Mouse (Mus musculus) heart, embryonic 14.5 days (tissue): ENCODE data around the gene Olfr945. TPM values are rescaled to one million over a fixed set of nuclear protein-coding genes. Genes with fewer than 3 reads are reported as not detected.

Experiments
- ATAC-seq: fragments of 200-750 bp; cut with Nextera tagmentation; 2 replicates; pipeline ENCODE4 v1.8.0; 2017; ENCODE audit warnings: low read depth, moderate TSS enrichment; ENCODE audit not compliant: insufficient number of reproducible peaks, insufficient read depth, low FRiP score
- H3K27ac ChIP-seq, 2 experiments: fragments of 200-500 bp in 1 of 2; fragments of 300-500 bp in 1 of 2; sonication (generic) in 1 of 2; replicated peaks in 1 of 2; 2 replicates each; pipeline ENCODE4 v1.5.1; 2012 to 2014; ENCODE audit warnings: low read depth in 2 of 2, low read length in 2 of 2, control low read depth in 1 of 2, mild to moderate bottlenecking in 1 of 2, mixed read lengths in 1 of 2; ENCODE audit not compliant: control insufficient read depth in 1 of 2, insufficient read depth in 1 of 2
- H3K27me3 ChIP-seq: fragments of 300-500 bp; sonication (generic); 2 replicates; pipeline ENCODE4 v1.6.1; 2014; ENCODE audit warnings: mild to moderate bottlenecking, low read length, control low read depth; ENCODE audit not compliant: control insufficient read depth, insufficient read depth
- H3K36me3 ChIP-seq: fragments of 300-500 bp; sonication (generic); 2 replicates; pipeline ENCODE4 v1.6.1; 2014; ENCODE audit warnings: mild to moderate bottlenecking, control low read depth, low read length, mixed read lengths; ENCODE audit not compliant: control insufficient read depth, insufficient read depth
- H3K4me1 ChIP-seq, 2 experiments: fragments of 200-500 bp in 1 of 2; fragments of 300-500 bp in 1 of 2; sonication (generic) in 1 of 2; 2 replicates each; pipeline ENCODE4 v1.6.1; 2012 to 2014; ENCODE audit warnings: low read length in 2 of 2, control low read depth in 1 of 2, mixed read lengths in 1 of 2; ENCODE audit not compliant: control insufficient read depth in 2 of 2, insufficient read depth in 2 of 2
- H3K4me2 ChIP-seq: fragments of 300-500 bp; sonication (generic); 2 replicates; pipeline ENCODE4 v1.6.1; 2014; ENCODE audit warnings: mild to moderate bottlenecking, low read length
- H3K4me3 ChIP-seq, 2 experiments: fragments of 200-500 bp in 1 of 2; fragments of 300-500 bp in 1 of 2; sonication (generic) in 1 of 2; 2 replicates each; pipeline ENCODE4 v1.5.1; 2012 to 2014; ENCODE audit warnings: low read length in 2 of 2, mild to moderate bottlenecking in 2 of 2, control low read depth in 1 of 2, low read depth in 1 of 2, moderate library complexity in 1 of 2; ENCODE audit not compliant: control insufficient read depth in 1 of 2, insufficient read depth in 1 of 2
- H3K9ac ChIP-seq: fragments of 300-500 bp; sonication (generic); 2 replicates; pipeline ENCODE4 v1.6.1; 2014; ENCODE audit warnings: mild to moderate bottlenecking, low read length
- H3K9me3 ChIP-seq: fragments of 300-500 bp; sonication (generic); 2 replicates; pipeline ENCODE4 v1.6.1; 2016; ENCODE audit warnings: low read length, control low read depth; ENCODE audit not compliant: control insufficient read depth
- WGBS: fragments of 180-500 bp; shearing (Covaris S2); extraction: QIAGEN DNeasy Blood & Tissue Kit; methylation state at CpG from one replicate; pipeline ENCODE4 v1.1.7; 2014; 5-methylcytosine and 5-hydroxymethylcytosine counted together
- polyA plus RNA-seq: library from polyadenylated mRNA; unstranded; fragments of >200 nt; fragmentation: Nextera tagmentation; extraction: Ambion mirVana; gene quantifications from 2 replicates; pipeline ENCODE4 v1.2.1, GENCODE M21; 2014

Olfr945 gene
- not detected in 2 replicates for polyA plus RNA-seq

GRCm38 (mm10) chr9:39276718-39277117 is at the start of gene Olfr945:
Olfr945 (minus strand) TSS chr9:39276818.
- WGBS, result 80% methylated on average over 3 of the region's 3 CpGs
- ATAC-seq, result no peak

GRCm38 (mm10) chr9:39325945-39326344 is 49.3 kb upstream of the Olfr945 start, which contains the start of gene Olfr948:
Olfr948 (minus strand) TSS chr9:39326045.
- no peak within 1 kb of the TSS for H3K4me2 ChIP-seq
- no peak within 1 kb of the TSS for H3K27ac ChIP-seq
- no peaks in the 10 kb centered on the region for H3K9me3 ChIP-seq
- H3K27me3 ChIP-seq, result no peaks in the 10 kb centered on the region
- no peak within 1 kb of the TSS for H3K9ac ChIP-seq
- H3K36me3 ChIP-seq, result no peaks in the 10 kb centered on the region
- ATAC-seq, result no peak
- no peaks in the 10 kb centered on the region for H3K4me1 ChIP-seq
- no peak within 1 kb of the TSS for H3K4me3 ChIP-seq

More at GRCm38 (mm10) chr9:39276718-39277117, at the start of gene Olfr945:
- H3K27me3 ChIP-seq, result no peaks in the 10 kb centered on the region
- no peaks in the 10 kb centered on the region for H3K4me1 ChIP-seq
- no peak within 1 kb of the TSS for H3K4me3 ChIP-seq
- H3K27ac ChIP-seq, result no peak within 1 kb of the TSS
- H3K4me2 ChIP-seq, result no peak within 1 kb of the TSS
- no peaks in the 10 kb centered on the region for H3K36me3 ChIP-seq
- no peak within 1 kb of the TSS for H3K9ac ChIP-seq
- H3K9me3 ChIP-seq, result no peaks in the 10 kb centered on the region

GRCm38 (mm10) chr9:39287136-39287535 is 10.5 kb upstream of the Olfr945 start:
- H3K36me3 ChIP-seq, result no peaks in the 10 kb centered on the region
- H3K4me3 ChIP-seq, result no peak overlapping the region
- H3K27me3 ChIP-seq, result no peaks in the 10 kb centered on the region
- H3K4me2 ChIP-seq, result no peak overlapping the region
- H3K4me1 ChIP-seq, result no peaks in the 10 kb centered on the region
- no peaks in the 10 kb centered on the region for H3K9me3 ChIP-seq
- 74% methylated on average over 2 of the region's 2 CpGs for WGBS
- ATAC-seq, result no peak
- no peak overlapping the region for H3K9ac ChIP-seq
- no peak overlapping the region for H3K27ac ChIP-seq

- Histone ChIP-seq H3K9me3 (no peaks in the 10 kb centered on the region), H3K36me3 (no peaks in the 10 kb centered on the region), H3K9ac (no peak within 1 kb of the TSS), H3K27ac (no peak within 1 kb of the TSS), H3K4me2 (no peak within 1 kb of the TSS), H3K27me3 (no peaks in the 10 kb centered on the region), H3K4me3 (no peak within 1 kb of the TSS), H3K4me1 (no peaks in the 10 kb centered on the region)
- ATAC-seq, result no peak
- WGBS, result 74% methylated on average over 1 of the region's 1 CpGs
Observed at GRCm38 (mm10) chr9:39249894-39250293, 26.7 kb downstream of the Olfr945 start, which contains the start of gene Olfr1537. Olfr1537 (minus strand) TSS chr9:39249994.

Other genes with a start within 250 kb of the Olfr945 start
- not detected in 2 replicates for gene Olfr937, start 211.9 kb downstream of the Olfr945 start, polyA plus RNA-seq
- gene Olfr938, start 197.9 kb downstream of the Olfr945 start, polyA plus RNA-seq, result not detected in 2 replicates
- gene Olfr27, start 148.7 kb downstream of the Olfr945 start, polyA plus RNA-seq, result not detected in 2 replicates
- gene Olfr943, start 110.5 kb downstream of the Olfr945 start, polyA plus RNA-seq, result not detected in 2 replicates
- not detected in 2 replicates for gene Olfr944, start 74.9 kb downstream of the Olfr945 start, polyA plus RNA-seq
- not detected in 2 replicates for gene Olfr1537, start 26.8 kb downstream of the Olfr945 start, polyA plus RNA-seq
- not detected in 2 replicates for gene Olfr948, start 49.2 kb upstream of the Olfr945 start, polyA plus RNA-seq
- not detected in 2 replicates for gene Olfr951, start 110.6 kb upstream of the Olfr945 start, polyA plus RNA-seq
- gene Olfr952, start 150.3 kb upstream of the Olfr945 start, polyA plus RNA-seq, result not detected in 2 replicates
- gene Olfr954, start 179.9 kb upstream of the Olfr945 start, polyA plus RNA-seq, result not detected in 2 replicates
- not detected in 2 replicates for gene Olfr955, start 195.1 kb upstream of the Olfr945 start, polyA plus RNA-seq
- not detected in 2 replicates for gene Olfr44, start 217.2 kb upstream of the Olfr945 start, polyA plus RNA-seq
- not detected in 2 replicates for gene Olfr957, start 239.0 kb upstream of the Olfr945 start, polyA plus RNA-seq